ENCODE assay signal across 8 mouse cellular contexts in genomic region chr17:80875352-80876044, GRCm38 (mm10).
DNase-seq lines count a peak whose midpoint lies in the region; ATAC-seq and TF ChIP-seq lines count a peak whose summit lies in the region.

No protein-coding gene starts in this region.

- no peaks in the 10 kb centered on the region for H3K4me1 ChIP-seq in intestine, embryonic 15.5 days (replicated peaks)

- H3K36me3 ChIP-seq in intestine, embryonic 15.5 days: no peaks in the 10 kb centered on the region

- ATAC-seq in intestine, embryonic 15.5 days: no peak

- DNase-seq in left cerebral cortex, adult 2 months (ENCODE audit: extremely low spot score in 1 of 2, low spot score in 2 of 2): no peak
- no peak for DNase-seq in left cerebral cortex, adult 9 months (ENCODE audit: low spot score in 2 of 2)
- DNase-seq in brain, adult 2 months (ENCODE audit: low read depth, low spot score): peak; percentile 93
- DNase-seq in heart, adult 8-10 months (ENCODE audit: low spot score): peak; percentile 24
- DNase-seq in kidney, postnatal 25 days: peak; percentile 35 to 64
- peak; percentile 37 for DNase-seq in retina, postnatal 1 day
- no peak for DNase-seq in frontal cortex, adult 2 months (ENCODE audit: extremely low spot score in 1 of 2, low spot score in 1 of 2)

- no peak overlapping the region for H3K4me3 ChIP-seq in left cerebral cortex, adult 2 months
- H3K4me3 ChIP-seq in intestine, embryonic 15.5 days (replicated peaks): no peak overlapping the region

- no peak overlapping the region for H3K4me2 ChIP-seq in intestine, embryonic 15.5 days (replicated peaks)

- H3K9ac ChIP-seq in intestine, embryonic 15.5 days: no peak overlapping the region

- no peaks in the 10 kb centered on the region for H3K9me3 ChIP-seq in intestine, embryonic 15.5 days

- no peak overlapping the region for H3K27ac ChIP-seq in left cerebral cortex, adult 2 months
- no peak overlapping the region for H3K27ac ChIP-seq in intestine, embryonic 15.5 days

- intact Hi-C loops in left cerebral cortex, adult 2 months (cut with DNase I): loop anchor here (10.0 kb wide), 1 partner anchor 109 kb away; no protein-coding TSS in a partner anchor

- TF ChIP-seq CTCF in left cerebral cortex, adult 2 months (IDR thresholded peaks at IDR 0.05): peak; percentile 48

- H3K27me3 ChIP-seq in intestine, embryonic 15.5 days (replicated peaks): no peaks in the 10 kb centered on the region

- WGBS in intestine, embryonic 15.5 days: 46% methylated on average over 7 of the region's 7 CpGs

Comparison
In these comparisons a context has a peak if more than half of its experiments do, and no peak if none do; other contexts are left out.
1. DNase-seq: peak in brain, adult 2 months (single experiment), heart, adult 8-10 months (single experiment), kidney, postnatal 25 days (2 of 2) and retina, postnatal 1 day (single experiment); none in left cerebral cortex, adult 2 months (0 of 2), left cerebral cortex, adult 9 months (0 of 2) and frontal cortex, adult 2 months (0 of 2).